Mouse (Mus musculus) embryonic facial prominence, embryonic 15.5 days (tissue): ENCODE data around the gene Vmn1r199. TPM values are rescaled to one million over a fixed set of nuclear protein-coding genes. Genes with fewer than 3 reads are reported as not detected.
"Not testable (repeated sequence)": the region's sequence is repeated elsewhere in the genome, so short reads cannot be mapped to it uniquely, and the experiment has no call there.

Experiments
- ATAC-seq: fragments of 200-750 bp; cut with Nextera tagmentation; 2 replicates; pipeline ENCODE4 v1.8.0; 2017; ENCODE audit warnings: low read depth, moderate TSS enrichment; ENCODE audit not compliant: insufficient number of reproducible peaks, low FRiP score, low TSS enrichment
- H3K27ac ChIP-seq: fragments of 300-500 bp; sonication (generic); replicated peaks from 2 replicates; pipeline ENCODE4 v1.5.1; 2015; ENCODE audit warnings: mild to moderate bottlenecking, inconsistent platforms
- H3K27me3 ChIP-seq: fragments of 300-500 bp; sonication (generic); 2 replicates; pipeline ENCODE4 v1.6.1; 2015; ENCODE audit warnings: inconsistent platforms
- H3K36me3 ChIP-seq: fragments of 300-500 bp; sonication (generic); 2 replicates; pipeline ENCODE4 v1.6.1; 2015; ENCODE audit warnings: mild to moderate bottlenecking, inconsistent platforms
- H3K4me1 ChIP-seq: fragments of 300-500 bp; sonication (generic); 2 replicates; pipeline ENCODE4 v1.6.1; 2015; ENCODE audit warnings: inconsistent platforms
- H3K4me2 ChIP-seq: fragments of 300-500 bp; sonication (generic); replicated peaks from 2 replicates; pipeline ENCODE4 v1.6.1; 2015; ENCODE audit warnings: mild to moderate bottlenecking, inconsistent platforms
- H3K4me3 ChIP-seq: fragments of 300-500 bp; sonication (generic); replicated peaks from 2 replicates; pipeline ENCODE4 v1.5.1; 2015; ENCODE audit warnings: mild to moderate bottlenecking, inconsistent platforms
- H3K9ac ChIP-seq: fragments of 300-500 bp; sonication (generic); 2 replicates; pipeline ENCODE4 v1.6.1; 2015; ENCODE audit warnings: inconsistent platforms
- H3K9me3 ChIP-seq: fragments of 300-500 bp; sonication (generic); replicated peaks from 2 replicates; pipeline ENCODE4 v1.6.1; 2016; ENCODE audit warnings: inconsistent platforms
- WGBS: fragments of 180-500 bp; shearing (Covaris S2); methylation state at CpG from one replicate; pipeline ENCODE4 v1.1.7; 2015; 5-methylcytosine and 5-hydroxymethylcytosine counted together
- polyA plus RNA-seq: library from polyadenylated mRNA; unstranded; fragments of >200 nt; fragmentation: Nextera tagmentation; extraction: Ambion mirVana; gene quantifications from 2 replicates; pipeline ENCODE4 v1.2.1, GENCODE M21; 2015

Vmn1r199 gene
- 0.14 TPM in 1 of 2 replicates, not detected in the other for polyA plus RNA-seq

DNA sequence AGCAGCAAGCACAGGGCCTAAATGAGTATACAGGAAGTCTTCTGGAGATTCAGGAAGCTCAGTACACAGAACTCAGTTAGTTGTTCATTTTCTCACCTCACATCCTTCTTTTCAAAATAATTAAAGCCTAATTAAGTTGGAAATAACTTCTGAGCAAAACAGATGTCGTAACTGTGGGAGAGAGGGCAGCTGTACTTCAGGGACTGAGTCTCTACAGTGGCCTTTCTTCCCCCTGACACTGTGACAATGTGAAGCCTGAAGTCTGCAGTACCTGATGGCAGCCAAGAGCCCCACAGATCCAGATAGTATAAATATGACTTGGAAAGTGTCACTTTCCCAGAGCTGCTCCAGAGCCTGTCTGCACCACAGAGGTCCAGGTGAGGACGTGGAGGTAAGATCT, at the start of gene Vmn1r199:
Gene Vmn1r199, plus strand, starts transcription at position 301 of the 400 bp plus-strand sequence.
- Histone ChIP-seq H3K4me3 (no peak within 1 kb of the TSS), H3K4me2 (no peak within 1 kb of the TSS), H3K9ac (no peak within 1 kb of the TSS), H3K4me1 (no peaks in the 10 kb centered on the region), H3K9me3 (no peaks in the 10 kb centered on the region), H3K27ac (no peak within 1 kb of the TSS), H3K36me3 (no peaks in the 10 kb centered on the region), H3K27me3 (no peaks in the 10 kb centered on the region)
- ATAC-seq: no peak
- WGBS: 69% methylated on average over 2 of the region's 2 CpGs

DNA sequence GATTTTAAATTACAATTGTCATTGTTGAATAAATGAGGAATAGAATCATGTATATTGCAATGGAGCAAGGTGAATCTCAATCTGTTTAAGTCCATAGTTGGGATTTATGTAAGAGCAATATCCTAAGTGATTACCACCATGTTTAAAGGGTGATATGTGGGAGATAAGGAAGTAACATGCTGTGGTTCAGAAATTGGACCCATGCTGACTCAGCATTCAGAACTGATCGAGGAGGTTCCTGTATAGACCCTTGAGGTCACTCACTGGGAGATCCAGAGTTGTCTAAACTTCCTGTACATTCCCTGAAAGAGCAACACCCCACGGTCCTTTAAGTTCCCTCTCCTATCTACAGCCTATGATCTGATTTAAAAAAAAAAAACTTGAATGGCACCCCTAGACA, 46.3 kb upstream of the Vmn1r199 start:
- Histone ChIP-seq H3K4me3 (no peak overlapping the region), H3K4me1 (no peaks in the 10 kb centered on the region), H3K4me2 (no peak overlapping the region), H3K27ac (no peak overlapping the region), H3K9me3 (no peaks in the 10 kb centered on the region), H3K9ac (no peak overlapping the region), H3K27me3 (no peaks in the 10 kb centered on the region), H3K36me3 (no peaks in the 10 kb centered on the region)
- WGBS: 65% methylated on average over 2 of the region's 2 CpGs
- no peak for ATAC-seq

DNA sequence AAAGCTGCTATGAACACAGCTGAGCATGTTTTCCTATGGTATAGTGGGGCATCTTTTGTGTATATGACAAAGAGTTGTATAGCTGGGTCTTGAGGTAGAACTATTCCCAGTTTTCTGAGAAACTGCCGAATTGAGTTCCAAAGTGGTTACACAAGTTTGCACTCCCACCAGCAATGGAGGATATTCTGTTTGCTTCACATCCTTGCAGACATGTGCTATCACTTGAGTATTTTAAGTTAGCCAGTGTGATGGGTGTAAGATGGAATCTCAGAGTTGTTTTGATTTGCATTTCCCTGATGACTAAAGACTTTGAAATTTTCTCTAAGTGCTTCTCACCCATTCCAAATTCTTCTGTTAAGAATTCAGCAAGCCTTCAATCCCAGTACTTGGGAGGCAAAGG, 44.1 kb upstream of the Vmn1r199 start:
- Histone ChIP-seq H3K4me1 (no peaks in the 10 kb centered on the region), H3K27ac (no peak overlapping the region), H3K36me3 (no peaks in the 10 kb centered on the region), H3K4me3 (no peak overlapping the region), H3K27me3 (no peaks in the 10 kb centered on the region), H3K9me3 (no peaks in the 10 kb centered on the region), H3K4me2 (no peak overlapping the region), H3K9ac (no peak overlapping the region)
- no peak for ATAC-seq
- 88% methylated on average over 1 of the region's 1 CpGs for WGBS

DNA sequence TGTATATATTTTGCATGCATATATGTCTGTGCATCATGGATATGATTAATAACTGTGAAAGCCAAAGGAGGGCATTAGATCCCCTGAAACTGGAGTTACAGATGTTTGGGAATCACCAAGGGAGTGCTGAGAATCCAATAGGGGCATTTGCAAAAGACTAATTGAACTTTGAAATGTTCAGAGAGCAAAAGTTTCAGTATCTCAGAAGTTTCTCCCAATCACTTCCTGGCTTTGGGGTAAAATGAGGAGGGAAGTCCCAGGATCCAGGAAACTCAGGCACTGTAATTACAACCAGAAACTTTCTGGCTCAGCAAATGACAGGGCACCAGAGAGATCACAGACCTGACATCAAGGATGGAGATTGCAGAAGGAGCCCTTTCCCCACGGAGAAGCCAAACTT, 29.6 kb upstream of the Vmn1r199 start, which contains the start of gene Vmn1r198:
Gene Vmn1r198, plus strand, starts transcription at position 301 of the 400 bp plus-strand sequence.
- no peaks in the 10 kb centered on the region for H3K4me1 ChIP-seq
- H3K27me3 ChIP-seq: no peaks in the 10 kb centered on the region
- no peak for ATAC-seq
- no peaks in the 10 kb centered on the region for H3K36me3 ChIP-seq
- 30% methylated on average over 1 of the region's 1 CpGs for WGBS
- no peak within 1 kb of the TSS for H3K4me2 ChIP-seq
- H3K4me3 ChIP-seq: no peak within 1 kb of the TSS
- no peak within 1 kb of the TSS for H3K9ac ChIP-seq
- no peaks in the 10 kb centered on the region for H3K9me3 ChIP-seq
- no peak within 1 kb of the TSS for H3K27ac ChIP-seq

DNA sequence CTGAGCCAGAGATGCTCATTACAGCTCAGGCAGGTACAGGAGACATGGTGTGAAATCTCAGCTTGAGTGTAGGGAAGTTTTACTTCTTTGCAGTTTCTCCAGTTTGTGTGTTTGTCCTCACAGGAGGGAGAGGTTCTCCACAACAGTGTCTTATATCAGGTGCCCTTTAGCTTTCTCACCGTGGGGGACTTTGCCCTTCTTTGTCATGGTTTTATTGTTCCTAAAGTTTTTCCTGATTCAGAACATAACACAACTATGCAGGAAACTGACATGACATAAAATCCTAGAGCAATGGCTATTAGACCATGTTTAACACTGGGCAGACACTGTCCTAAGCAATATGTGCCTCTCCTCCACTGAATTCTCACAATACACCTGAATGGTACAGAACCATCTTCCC, 28.8 kb upstream of the Vmn1r199 start:
- H3K4me1 ChIP-seq: no peaks in the 10 kb centered on the region
- no peak overlapping the region for H3K27ac ChIP-seq
- no peak for ATAC-seq
- H3K36me3 ChIP-seq: no peaks in the 10 kb centered on the region
- no peak overlapping the region for H3K4me2 ChIP-seq
- H3K9me3 ChIP-seq: no peaks in the 10 kb centered on the region
- H3K4me3 ChIP-seq: no peak overlapping the region
- no peaks in the 10 kb centered on the region for H3K27me3 ChIP-seq
- H3K9ac ChIP-seq: no peak overlapping the region
- 72% methylated on average over 1 of the region's 1 CpGs for WGBS

DNA sequence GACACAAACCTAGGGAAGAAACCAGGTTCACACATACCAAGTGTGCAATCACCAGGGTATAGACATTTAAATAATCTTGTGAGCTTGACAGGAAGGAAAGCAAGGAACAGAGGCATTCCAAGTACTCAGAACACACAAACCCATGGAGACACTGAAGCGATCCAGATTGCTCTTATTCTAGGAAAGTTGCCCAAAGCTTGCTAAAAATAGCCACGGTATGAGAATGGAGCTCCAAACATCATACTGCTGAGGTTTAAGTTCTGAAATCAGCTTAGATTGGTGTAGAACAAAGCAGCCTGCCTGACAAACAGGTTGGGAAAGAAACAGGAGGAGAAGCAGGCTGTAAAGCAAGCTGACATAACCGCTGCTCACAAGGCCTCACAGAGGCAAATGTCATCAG, 1.5 kb downstream of the Vmn1r199 start:
- not testable (repeated sequence) for H3K9ac ChIP-seq, H3K4me3 ChIP-seq, H3K27ac ChIP-seq, H3K4me2 ChIP-seq, H3K36me3 ChIP-seq, H3K9me3 ChIP-seq, H3K4me1 ChIP-seq, ATAC-seq, H3K27me3 ChIP-seq
- 54% methylated on average over 3 of the region's 3 CpGs for WGBS

DNA sequence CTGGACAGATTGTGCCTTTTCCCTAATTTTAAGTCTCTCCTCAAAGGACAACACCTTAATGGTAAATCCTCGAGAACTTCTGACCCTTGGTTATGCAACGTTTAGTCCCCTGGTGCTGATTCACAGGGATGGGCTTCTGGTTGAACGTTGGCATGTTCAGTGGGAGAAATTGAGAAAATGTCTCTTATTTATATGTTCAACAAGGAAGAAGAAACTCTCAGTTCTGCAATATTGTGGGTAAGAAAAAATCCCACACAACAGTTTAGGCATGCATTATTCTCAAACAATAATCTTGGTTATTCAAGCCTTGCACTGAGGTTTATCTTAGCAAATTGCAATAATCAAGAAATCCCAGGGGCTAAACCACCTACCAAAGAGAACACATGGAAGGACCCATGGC, 3.8 kb downstream of the Vmn1r199 start:
- Histone ChIP-seq H3K4me2 (no peak overlapping the region), H3K27me3 (no peaks in the 10 kb centered on the region), H3K27ac (no peak overlapping the region), H3K9ac (no peak overlapping the region), H3K36me3 (no peaks in the 10 kb centered on the region), H3K4me3 (no peak overlapping the region), H3K4me1 (no peaks in the 10 kb centered on the region), H3K9me3 (no peaks in the 10 kb centered on the region)
- 79% methylated on average over 3 of the region's 3 CpGs for WGBS
- no peak for ATAC-seq

DNA sequence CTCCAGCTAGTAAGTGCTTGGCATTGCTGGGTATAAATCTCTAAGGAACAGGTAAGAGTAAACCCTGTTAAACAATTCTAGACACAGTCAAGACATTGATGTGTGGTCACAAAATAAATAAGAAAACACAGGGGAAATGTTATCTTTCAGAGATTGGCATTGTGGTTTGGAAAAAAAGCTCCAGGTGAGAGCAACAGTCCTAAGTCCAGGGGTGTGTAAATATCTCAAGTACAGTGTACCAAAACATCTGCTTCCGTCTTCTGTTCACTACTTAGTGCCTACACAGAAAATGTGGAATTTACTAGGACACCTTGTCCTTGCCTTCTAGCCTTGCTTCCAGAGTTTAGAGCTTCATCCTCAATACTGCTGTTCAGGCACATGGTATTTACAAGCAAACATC, 7.4 kb downstream of the Vmn1r199 start:
- Histone ChIP-seq H3K9me3 (no peaks in the 10 kb centered on the region), H3K9ac (no peak overlapping the region), H3K4me2 (no peak overlapping the region), H3K4me3 (no peak overlapping the region), H3K4me1 (no peaks in the 10 kb centered on the region), H3K27me3 (no peaks in the 10 kb centered on the region), H3K27ac (no peak overlapping the region), H3K36me3 (no peaks in the 10 kb centered on the region)
- 86% methylated on average over 1 of the region's 1 CpGs for WGBS
- no peak for ATAC-seq

DNA sequence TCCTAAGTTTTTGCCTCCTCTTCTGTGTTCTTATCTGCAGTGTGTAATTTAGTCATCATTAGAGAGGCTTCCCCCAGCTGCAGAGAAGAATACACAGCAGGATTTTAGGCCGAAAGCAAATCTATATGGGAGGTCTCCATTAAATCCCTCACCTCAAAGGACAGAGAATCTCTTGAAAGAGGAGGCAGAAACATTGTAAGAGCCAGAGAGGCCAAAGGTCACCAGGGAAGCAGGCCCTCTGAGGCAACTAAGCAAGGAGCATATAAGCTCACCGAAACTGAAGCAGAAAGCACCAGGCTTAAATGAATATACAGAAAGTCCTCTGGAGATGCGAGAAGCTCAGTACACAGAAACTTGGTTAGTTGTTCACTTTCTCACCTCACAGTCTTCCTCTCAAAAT, 10.5 kb downstream of the Vmn1r199 start, which contains the start of gene Vmn1r200:
Gene Vmn1r200, plus strand, starts transcription at position 301 of the 400 bp plus-strand sequence.
- Histone ChIP-seq H3K36me3 (no peaks in the 10 kb centered on the region), H3K27me3 (no peaks in the 10 kb centered on the region), H3K4me3 (no peak within 1 kb of the TSS), H3K9me3 (no peaks in the 10 kb centered on the region), H3K9ac (no peak within 1 kb of the TSS), H3K4me2 (no peak within 1 kb of the TSS), H3K27ac (no peak within 1 kb of the TSS), H3K4me1 (no peaks in the 10 kb centered on the region)
- 35% methylated on average over 3 of the region's 3 CpGs for WGBS
- ATAC-seq: no peak

DNA sequence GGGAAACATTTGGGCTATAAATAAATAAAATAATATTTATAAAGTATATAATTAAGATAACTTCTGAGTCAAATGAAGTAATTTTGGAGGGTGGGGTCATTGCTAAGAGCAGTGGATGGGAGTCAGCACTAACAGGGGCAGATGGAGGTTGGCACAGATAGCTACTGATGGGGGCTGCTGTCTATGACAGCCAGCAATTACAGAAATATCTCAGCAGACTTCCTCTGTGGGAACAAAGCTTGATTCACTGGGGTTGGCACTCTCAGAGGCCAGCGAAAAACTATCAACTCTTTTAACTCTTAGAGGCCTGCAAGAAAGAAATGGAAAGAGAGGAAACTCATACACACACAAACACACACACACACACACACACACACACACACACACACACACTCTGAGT, 23.4 kb downstream of the Vmn1r199 start:
- WGBS: 43% methylated on average over 1 of the region's 1 CpGs
- no peaks in the 10 kb centered on the region for H3K4me1 ChIP-seq
- no peak overlapping the region for H3K4me3 ChIP-seq
- no peaks in the 10 kb centered on the region for H3K27me3 ChIP-seq
- H3K9ac ChIP-seq: no peak overlapping the region
- ATAC-seq: no peak
- no peak overlapping the region for H3K4me2 ChIP-seq
- H3K9me3 ChIP-seq: peaks cover 4% of the 10 kb centered on the region; the same call in 1 of the 2 replicates
- H3K36me3 ChIP-seq: no peaks in the 10 kb centered on the region
- no peak overlapping the region for H3K27ac ChIP-seq
